Mouse (Mus musculus): ENCODE data around the gene Mark3. TPM values are rescaled to one million over a fixed set of nuclear protein-coding genes. Genes with fewer than 3 reads are reported as not detected.

Gene Mark3
- polyA plus RNA-seq, 2 experiments: 18.0 to 24.6 TPM

- DNase-seq (ENCODE audit: low read depth in 3 of 3, low spot score in 3 of 3) (no peak), ATAC-seq (ENCODE audit: insufficient read depth) (no peak)
- H3K9me3 ChIP-seq (ENCODE audit: control insufficient read depth, low read length): no peaks in the 10 kb centered on the region
- 62% methylated on average over 9 of the region's 9 CpGs for WGBS (ENCODE audit: insufficient replicate concordance)
- no peaks in the 10 kb centered on the region for H3K4me1 ChIP-seq (replicated peaks; ENCODE audit: control insufficient read depth in 2 of 2, insufficient read depth in 2 of 2, low read length in 1 of 2)
- no peak overlapping the region for H3K27ac ChIP-seq
- H3K36me3 ChIP-seq (replicated peaks; ENCODE audit: control insufficient read depth, insufficient read depth, low read depth): peaks cover 6% of the 10 kb centered on the region
- no peak overlapping the region for H3K4me2 ChIP-seq (ENCODE audit: low read depth)
- no peaks in the 10 kb centered on the region for H3K27me3 ChIP-seq (ENCODE audit: control insufficient read depth, insufficient read depth, low read length)
- TF ChIP-seq CTCF (IDR thresholded peaks at IDR 0.05; ENCODE audit: low read depth) (no peak), EP300 (IDR thresholded peaks at IDR 0.05; ENCODE audit: low read depth) (no peak)
- no peak overlapping the region for H3K4me3 ChIP-seq (ENCODE audit: insufficient read depth in 1 of 2, low read depth in 2 of 2, low read length in 2 of 2)
- no peak overlapping the region for H3K9ac ChIP-seq (replicated peaks)
These were observed 130.3 kb downstream of the Mark3 start for GRCm38 (mm10) chr12:111704609-111705008.

DNA sequence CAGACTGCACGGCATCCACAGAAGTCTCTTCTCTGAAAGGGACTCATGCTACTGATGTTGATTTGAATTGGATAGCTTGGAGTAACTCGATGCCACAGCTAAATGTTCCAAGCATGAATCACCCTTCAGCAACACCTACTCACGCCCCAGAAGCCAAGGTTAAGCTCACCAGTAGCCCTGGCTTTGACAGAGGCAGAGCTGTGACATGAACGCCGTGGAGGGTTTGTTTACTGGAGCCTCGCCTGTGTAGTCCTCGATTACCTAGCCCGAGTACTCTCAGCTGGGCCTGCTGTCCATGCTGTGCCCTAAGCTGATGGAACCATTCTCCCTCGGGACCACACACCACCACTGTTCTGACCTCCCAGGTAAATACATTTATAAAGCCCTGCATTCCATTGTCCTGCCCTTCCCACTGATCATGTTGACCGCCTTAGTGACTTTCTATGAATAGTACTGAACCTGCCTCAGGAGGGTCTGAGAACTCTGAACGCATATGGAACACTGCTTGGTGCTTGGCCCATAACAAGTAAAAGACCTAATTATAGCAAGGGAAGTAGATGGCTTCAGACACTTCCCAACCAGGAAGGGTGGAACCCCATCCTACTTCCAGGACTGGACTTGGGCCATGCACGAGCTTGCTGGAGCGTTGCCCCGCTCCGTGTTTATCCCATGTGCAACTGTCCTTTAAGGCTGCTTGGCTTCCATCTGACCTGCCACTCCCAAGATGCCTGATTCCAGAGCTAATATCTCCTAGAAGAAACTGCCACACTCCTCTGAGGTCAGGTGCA, 131.1 kb downstream of the Mark3 start:
- Histone ChIP-seq H3K36me3 (replicated peaks; ENCODE audit: control insufficient read depth, insufficient read depth, low read depth) (peaks cover 13% of the 10 kb centered on the region), H3K4me2 (ENCODE audit: low read depth) (no peak overlapping the region), H3K4me1 (replicated peaks; ENCODE audit: control insufficient read depth in 2 of 2, insufficient read depth in 2 of 2, low read length in 1 of 2) (no peaks in the 10 kb centered on the region), H3K4me3 (ENCODE audit: insufficient read depth in 1 of 2, low read depth in 2 of 2, low read length in 2 of 2) (no peak overlapping the region), H3K27me3 (ENCODE audit: control insufficient read depth, insufficient read depth, low read length) (no peaks in the 10 kb centered on the region), H3K9ac (replicated peaks) (no peak overlapping the region), H3K9me3 (ENCODE audit: control insufficient read depth, low read length) (no peaks in the 10 kb centered on the region), H3K27ac (no peak overlapping the region)
- 65% methylated on average over 15 of the region's 15 CpGs for WGBS (ENCODE audit: insufficient replicate concordance)
- no peak for ATAC-seq (ENCODE audit: insufficient read depth)
- TF ChIP-seq EP300 (IDR thresholded peaks at IDR 0.05; ENCODE audit: low read depth) (no peak), CTCF (IDR thresholded peaks at IDR 0.05; ENCODE audit: low read depth) (no peak)
- DNase-seq (ENCODE audit: low read depth in 3 of 3, low spot score in 3 of 3): no peak

Other genes starting within 250 kb of the Mark3 start
- gene Cdc42bpb, start 196.8 kb upstream of the Mark3 start, polyA plus RNA-seq (2012; rRNA removed): 22.5 and 23.2 TPM in 2 replicates
- 5.3 and 6.6 TPM in 2 replicates for gene Cdc42bpb, start 196.8 kb upstream of the Mark3 start, polyA plus RNA-seq (2014; fragmentation: Nextera tagmentation; extraction: Ambion mirVana)
- gene Lbhd2, start 167.7 kb upstream of the Mark3 start, polyA plus RNA-seq (2012; rRNA removed): not detected in 2 replicates
- gene Lbhd2, start 167.7 kb upstream of the Mark3 start, polyA plus RNA-seq (2014; fragmentation: Nextera tagmentation; extraction: Ambion mirVana): 0.15 and 0.21 TPM in 2 replicates
- 18.1 and 20.1 TPM in 2 replicates for gene Exoc3l4, start 157.5 kb upstream of the Mark3 start, polyA plus RNA-seq (2012; rRNA removed)
- 15.8 and 19.3 TPM in 2 replicates for gene Exoc3l4, start 157.5 kb upstream of the Mark3 start, polyA plus RNA-seq (2014; fragmentation: Nextera tagmentation; extraction: Ambion mirVana)
- gene Tnfaip2, start 132.1 kb upstream of the Mark3 start, polyA plus RNA-seq (2012; rRNA removed): 57.6 and 61.8 TPM in 2 replicates
- gene Tnfaip2, start 132.1 kb upstream of the Mark3 start, polyA plus RNA-seq (2014; fragmentation: Nextera tagmentation; extraction: Ambion mirVana): 78.7 and 88.5 TPM in 2 replicates
- 0.61 and 0.91 TPM in 2 replicates for gene Gm266, start 88.7 kb upstream of the Mark3 start, polyA plus RNA-seq (2012; rRNA removed)
- 0.42 and 0.53 TPM in 2 replicates for gene Gm266, start 88.7 kb upstream of the Mark3 start, polyA plus RNA-seq (2014; fragmentation: Nextera tagmentation; extraction: Ambion mirVana)
- 64.1 and 112 TPM in 2 replicates for gene Eif5, start 36.5 kb upstream of the Mark3 start, polyA plus RNA-seq (2012; rRNA removed)
- 411 and 432 TPM in 2 replicates for gene Eif5, start 36.5 kb upstream of the Mark3 start, polyA plus RNA-seq (2014; fragmentation: Nextera tagmentation; extraction: Ambion mirVana)
- 26.5 and 31.4 TPM in 2 replicates for gene Ckb, start 97.8 kb downstream of the Mark3 start, polyA plus RNA-seq (2012; rRNA removed)
- gene Ckb, start 97.8 kb downstream of the Mark3 start, polyA plus RNA-seq (2014; fragmentation: Nextera tagmentation; extraction: Ambion mirVana): 26.1 and 28.0 TPM in 2 replicates
- 19.3 and 32.7 TPM in 2 replicates for gene Trmt61a, start 103.6 kb downstream of the Mark3 start, polyA plus RNA-seq (2012; rRNA removed)
- gene Trmt61a, start 103.6 kb downstream of the Mark3 start, polyA plus RNA-seq (2014; fragmentation: Nextera tagmentation; extraction: Ambion mirVana): 3.3 and 4.4 TPM in 2 replicates
- 5.5 and 9.8 TPM in 2 replicates for gene Bag5, start 138.7 kb downstream of the Mark3 start, polyA plus RNA-seq (2012; rRNA removed)
- 15.2 and 15.5 TPM in 2 replicates for gene Bag5, start 138.7 kb downstream of the Mark3 start, polyA plus RNA-seq (2014; fragmentation: Nextera tagmentation; extraction: Ambion mirVana)
- 7.5 and 13.4 TPM in 2 replicates for gene Apopt1, start 138.7 kb downstream of the Mark3 start, polyA plus RNA-seq (2012; rRNA removed)
- 19.3 and 20.0 TPM in 2 replicates for gene Apopt1, start 138.7 kb downstream of the Mark3 start, polyA plus RNA-seq (2014; fragmentation: Nextera tagmentation; extraction: Ambion mirVana)
- 11.3 and 16.3 TPM in 2 replicates for gene Klc1, start 184.3 kb downstream of the Mark3 start, polyA plus RNA-seq (2012; rRNA removed)
- 14.3 and 17.2 TPM in 2 replicates for gene Klc1, start 184.3 kb downstream of the Mark3 start, polyA plus RNA-seq (2014; fragmentation: Nextera tagmentation; extraction: Ambion mirVana)
- 11.7 and 15.5 TPM in 2 replicates for gene Xrcc3, start 239.3 kb downstream of the Mark3 start, polyA plus RNA-seq (2012; rRNA removed)
- 6.6 and 7.5 TPM in 2 replicates for gene Xrcc3, start 239.3 kb downstream of the Mark3 start, polyA plus RNA-seq (2014; fragmentation: Nextera tagmentation; extraction: Ambion mirVana)
- 35.3 and 38.4 TPM in 2 replicates for gene Zfyve21, start 239.6 kb downstream of the Mark3 start, polyA plus RNA-seq (2012; rRNA removed)
- gene Zfyve21, start 239.6 kb downstream of the Mark3 start, polyA plus RNA-seq (2014; fragmentation: Nextera tagmentation; extraction: Ambion mirVana): 52.0 and 54.5 TPM in 2 replicates

Data from liver, embryonic 14.5 days (tissue).